Mouse (Mus musculus): ENCODE measurements around the gene Zic4.

The Zic4 gene

GRCm38 (mm10) chr9:91363814-91364126, 1.6 kb downstream of the Zic4 start:
- no peak for DNase-seq (ENCODE audit: low read depth, low spot score)

GRCm38 (mm10) chr9:91364127-91364970, 2.1 kb downstream of the Zic4 start:
- no peak for DNase-seq (ENCODE audit: low read depth, low spot score)

- no peak for DNase-seq (ENCODE audit: low read depth, low spot score)
These were observed 2.8 kb downstream of the Zic4 start for GRCm38 (mm10) chr9:91364971-91365501.

- no peak for DNase-seq (ENCODE audit: low read depth, low spot score)
These were observed 3.5 kb downstream of the Zic4 start, which contains the start of gene Zic1 for GRCm38 (mm10) chr9:91365664-91366063. TSS of gene Zic1 (minus strand) at chr9:91365810.

- no peak for DNase-seq (ENCODE audit: low read depth, low spot score)
These were observed 4.2 kb downstream of the Zic4 start for GRCm38 (mm10) chr9:91366226-91366998.

GRCm38 (mm10) chr9:91366999-91367811, 5.0 kb downstream of the Zic4 start:
- no peak for DNase-seq (ENCODE audit: low read depth, low spot score)

GRCm38 (mm10) chr9:91368150-91368549, 5.9 kb downstream of the Zic4 start:
- DNase-seq (ENCODE audit: low read depth, low spot score): no peak

- DNase-seq (ENCODE audit: low read depth, low spot score): no peak
These were observed 6.7 kb downstream of the Zic4 start for GRCm38 (mm10) chr9:91368946-91369292.

GRCm38 (mm10) chr9:91369293-91369991, 7.2 kb downstream of the Zic4 start:
- DNase-seq (ENCODE audit: low read depth, low spot score): no peak

- DNase-seq (ENCODE audit: low read depth, low spot score): no peak
These were observed 8.0 kb downstream of the Zic4 start for GRCm38 (mm10) chr9:91370191-91370708.

- no peak for DNase-seq (ENCODE audit: low read depth, low spot score)
These were observed 8.8 kb downstream of the Zic4 start for GRCm38 (mm10) chr9:91371011-91371410.

GRCm38 (mm10) chr9:91371608-91372007, 9.4 kb downstream of the Zic4 start:
- DNase-seq (ENCODE audit: low read depth, low spot score): no peak

GRCm38 (mm10) chr9:91373811-91374575, 11.8 kb downstream of the Zic4 start:
- no peak for DNase-seq (ENCODE audit: low read depth, low spot score)

- no peak for DNase-seq (ENCODE audit: low read depth, low spot score)
These were observed 12.5 kb downstream of the Zic4 start for GRCm38 (mm10) chr9:91374665-91375064.

- DNase-seq (ENCODE audit: low read depth, low spot score): no peak
These were observed 15.0 kb downstream of the Zic4 start for GRCm38 (mm10) chr9:91377036-91377872.

- no peak for DNase-seq (ENCODE audit: low read depth, low spot score)
These were observed 15.6 kb downstream of the Zic4 start for GRCm38 (mm10) chr9:91377873-91378150.

GRCm38 (mm10) chr9:91378411-91379299, 16.4 kb downstream of the Zic4 start:
- no peak for DNase-seq (ENCODE audit: low read depth, low spot score)

GRCm38 (mm10) chr9:91379300-91379635, 17.1 kb downstream of the Zic4 start:
- DNase-seq (ENCODE audit: low read depth, low spot score): no peak
